Mouse (Mus musculus) limb, embryonic 11.5 days (tissue): Measurements from ENCODE around the gene Samsn1. TPM values are rescaled to one million over a fixed set of nuclear protein-coding genes. Genes with fewer than 3 reads are reported as not detected.

Experiments used
- ATAC-seq: fragments of 200-750 bp; cut with Nextera tagmentation; 2 replicates; pipeline ENCODE4 v1.8.0; 2017; ENCODE audit warnings: low read depth; ENCODE audit not compliant: insufficient number of reproducible peaks, low FRiP score, low TSS enrichment
- DNase-seq: peaks from one replicate; pipeline ENCODE4 v3.0.0-alpha.2; 2015; ENCODE audit warnings: low spot score
- H3K27ac ChIP-seq: fragments of 300-500 bp; sonication (generic); replicated peaks from 2 replicates; pipeline ENCODE4 v1.5.1; 2014; ENCODE audit warnings: low read depth, mild to moderate bottlenecking, low read length
- H3K27me3 ChIP-seq: fragments of 300-500 bp; sonication (generic); 2 replicates; pipeline ENCODE4 v1.6.1; 2014; ENCODE audit warnings: mild to moderate bottlenecking, low read length, mixed read lengths; ENCODE audit not compliant: control insufficient read depth, insufficient read depth
- H3K36me3 ChIP-seq: fragments of 300-500 bp; sonication (generic); 2 replicates; pipeline ENCODE4 v1.6.1; 2014; ENCODE audit warnings: mild to moderate bottlenecking, low read length, moderate library complexity, mixed read lengths; ENCODE audit not compliant: control insufficient read depth, insufficient read depth
- H3K4me1 ChIP-seq: fragments of 300-500 bp; sonication (generic); 2 replicates; pipeline ENCODE4 v1.6.1; 2014; ENCODE audit warnings: low read length, mixed read lengths; ENCODE audit not compliant: control insufficient read depth, insufficient read depth
- H3K4me2 ChIP-seq: fragments of 300-500 bp; sonication (generic); 2 replicates; pipeline ENCODE4 v1.6.1; 2014; ENCODE audit warnings: low read depth, mild to moderate bottlenecking, moderate library complexity; ENCODE audit not compliant: severe bottlenecking
- H3K4me3 ChIP-seq: fragments of 300-500 bp; sonication (generic); 2 replicates; pipeline ENCODE4 v1.5.1; 2014; ENCODE audit warnings: low read depth, low read length
- H3K9ac ChIP-seq: fragments of 300-500 bp; sonication (generic); 2 replicates; pipeline ENCODE4 v1.6.1; 2014; ENCODE audit warnings: mild to moderate bottlenecking, low read length
- H3K9me3 ChIP-seq: fragments of 300-500 bp; sonication (generic); 2 replicates; pipeline ENCODE4 v1.6.1; 2016; ENCODE audit warnings: low read length; ENCODE audit not compliant: control insufficient read depth
- WGBS: fragments of 180-500 bp; shearing (Covaris S2); extraction: QIAGEN DNeasy Blood & Tissue Kit; methylation state at CpG from one replicate; pipeline ENCODE4 v1.1.7; 2014; 5-methylcytosine and 5-hydroxymethylcytosine counted together
- polyA plus RNA-seq: library from polyadenylated mRNA; unstranded; fragments of >200 nt; fragmentation: Nextera tagmentation; extraction: Ambion mirVana; gene quantifications from 2 replicates; pipeline ENCODE4 v1.2.1, GENCODE M21; 2014

Gene Samsn1
- polyA plus RNA-seq, 1 experiment from 2014 or later: 1.4 TPM

- ATAC-seq (no peak), DNase-seq (no peak)
- H3K36me3 ChIP-seq: no peaks in the 10 kb centered on the region
- no peaks in the 10 kb centered on the region for H3K4me1 ChIP-seq
- H3K4me3 ChIP-seq: no peak overlapping the region
- H3K4me2 ChIP-seq: no peak overlapping the region
- no peaks in the 10 kb centered on the region for H3K27me3 ChIP-seq
- H3K27ac ChIP-seq: no peak overlapping the region
- no peak overlapping the region for H3K9ac ChIP-seq
- 76% methylated on average over 6 of the region's 6 CpGs for WGBS
- no peaks in the 10 kb centered on the region for H3K9me3 ChIP-seq
Observed at GRCm38 (mm10) chr16:75889081-75889646, 132.9 kb downstream of the Samsn1 start.

- Histone ChIP-seq H3K36me3 (no peaks in the 10 kb centered on the region), H3K4me3 (no peak overlapping the region), H3K9me3 (no peaks in the 10 kb centered on the region), H3K27ac (no peak overlapping the region), H3K9ac (no peak overlapping the region), H3K27me3 (no peaks in the 10 kb centered on the region), H3K4me1 (no peaks in the 10 kb centered on the region), H3K4me2 (no peak overlapping the region)
- whole genome bisulfite sequencing: 80% methylated on average over 6 of the region's 6 CpGs
- no peak for DNase-seq
- no peak for ATAC-seq
Observed at GRCm38 (mm10) chr16:75887203-75887602, 134.9 kb downstream of the Samsn1 start.

GRCm38 (mm10) chr16:75878885-75879284 lies 143.2 kb downstream of the Samsn1 start:
- no peak overlapping the region for H3K4me3 ChIP-seq
- ATAC-seq (no peak), DNase-seq (no peak)
- no peaks in the 10 kb centered on the region for H3K4me1 ChIP-seq
- H3K9me3 ChIP-seq: no peaks in the 10 kb centered on the region
- no peaks in the 10 kb centered on the region for H3K27me3 ChIP-seq
- no peak overlapping the region for H3K9ac ChIP-seq
- no peak overlapping the region for H3K27ac ChIP-seq
- H3K36me3 ChIP-seq: no peaks in the 10 kb centered on the region
- WGBS: 78% methylated on average over 2 of the region's 2 CpGs
- no peak overlapping the region for H3K4me2 ChIP-seq

GRCm38 (mm10) chr16:75877170-75877569 lies 144.9 kb downstream of the Samsn1 start:
- Histone ChIP-seq H3K4me1 (no peaks in the 10 kb centered on the region), H3K27ac (no peak overlapping the region), H3K36me3 (no peaks in the 10 kb centered on the region), H3K9me3 (no peaks in the 10 kb centered on the region), H3K4me3 (no peak overlapping the region), H3K27me3 (no peaks in the 10 kb centered on the region), H3K4me2 (no peak overlapping the region), H3K9ac (no peak overlapping the region)
- DNase-seq (no peak), ATAC-seq (no peak)
- 56% methylated on average over 3 of the region's 3 CpGs for WGBS

GRCm38 (mm10) chr16:75875896-75876295 lies 146.2 kb downstream of the Samsn1 start:
- no peak for DNase-seq
- H3K4me2 ChIP-seq: no peak overlapping the region
- no peak overlapping the region for H3K4me3 ChIP-seq
- WGBS: 82% methylated on average over 4 of the region's 4 CpGs
- H3K9ac ChIP-seq: no peak overlapping the region
- no peak for ATAC-seq
- H3K4me1 ChIP-seq: no peaks in the 10 kb centered on the region
- H3K27me3 ChIP-seq: no peaks in the 10 kb centered on the region
- H3K27ac ChIP-seq: no peak overlapping the region
- no peaks in the 10 kb centered on the region for H3K9me3 ChIP-seq
- no peaks in the 10 kb centered on the region for H3K36me3 ChIP-seq

GRCm38 (mm10) chr16:75874508-75874907 lies 147.6 kb downstream of the Samsn1 start:
- DNase-seq (no peak), ATAC-seq (no peak)
- Histone ChIP-seq H3K4me2 (no peak overlapping the region), H3K4me1 (no peaks in the 10 kb centered on the region), H3K4me3 (no peak overlapping the region), H3K27ac (no peak overlapping the region), H3K27me3 (no peaks in the 10 kb centered on the region), H3K36me3 (no peaks in the 10 kb centered on the region), H3K9ac (no peak overlapping the region), H3K9me3 (no peaks in the 10 kb centered on the region)
- WGBS: 88% methylated on average over 2 of the region's 2 CpGs

- H3K27ac ChIP-seq: no peak overlapping the region
- no peak overlapping the region for H3K4me3 ChIP-seq
- H3K9me3 ChIP-seq: no peaks in the 10 kb centered on the region
- ATAC-seq: no peak
- no peaks in the 10 kb centered on the region for H3K36me3 ChIP-seq
- H3K4me2 ChIP-seq: no peak overlapping the region
- 90% methylated on average over 8 of the region's 8 CpGs for WGBS
- DNase-seq: no peak
- no peaks in the 10 kb centered on the region for H3K27me3 ChIP-seq
- H3K9ac ChIP-seq: no peak overlapping the region
- no peaks in the 10 kb centered on the region for H3K4me1 ChIP-seq
Observed at GRCm38 (mm10) chr16:75872241-75872640, 149.8 kb downstream of the Samsn1 start.

- no peak for DNase-seq
- Histone ChIP-seq H3K4me1 (no peaks in the 10 kb centered on the region), H3K4me3 (no peak overlapping the region), H3K27ac (no peak overlapping the region), H3K9me3 (no peaks in the 10 kb centered on the region), H3K27me3 (no peaks in the 10 kb centered on the region), H3K4me2 (no peak overlapping the region), H3K9ac (no peak overlapping the region), H3K36me3 (no peaks in the 10 kb centered on the region)
- ATAC-seq: no peak
- 90% methylated on average over 6 of the region's 6 CpGs for WGBS
Observed at GRCm38 (mm10) chr16:75867400-75867799, 154.7 kb downstream of the Samsn1 start.

GRCm38 (mm10) chr16:75865505-75865904 lies 156.6 kb downstream of the Samsn1 start:
- no peak overlapping the region for H3K4me2 ChIP-seq
- H3K27ac ChIP-seq: no peak overlapping the region
- no peak overlapping the region for H3K4me3 ChIP-seq
- H3K9me3 ChIP-seq: no peaks in the 10 kb centered on the region
- H3K36me3 ChIP-seq: no peaks in the 10 kb centered on the region
- 88% methylated on average over 6 of the region's 6 CpGs for WGBS
- H3K27me3 ChIP-seq: no peaks in the 10 kb centered on the region
- ATAC-seq (no peak), DNase-seq (no peak)
- no peaks in the 10 kb centered on the region for H3K4me1 ChIP-seq
- no peak overlapping the region for H3K9ac ChIP-seq
